Mouse (Mus musculus) lung, embryonic 14.5 days (tissue): ENCODE results near the gene Prickle2. TPM values are rescaled to one million over a fixed set of nuclear protein-coding genes. Genes with fewer than 3 reads are reported as not detected.

Source experiments
- ATAC-seq: fragments of 200-750 bp; cut with Nextera tagmentation; 2 replicates; pipeline ENCODE4 v1.8.0; 2017; ENCODE audit warnings: mild to moderate bottlenecking, moderate TSS enrichment, moderate library complexity; ENCODE audit not compliant: insufficient read depth
- DNase-seq: peaks from one replicate; pipeline ENCODE4 v3.0.0-alpha.2; 2015
- H3K27ac ChIP-seq: fragments of 300-500 bp; sonication (generic); 2 replicates; pipeline ENCODE4 v1.5.1; 2014; ENCODE audit warnings: low read depth, mild to moderate bottlenecking, moderate library complexity
- H3K27me3 ChIP-seq: fragments of 300-500 bp; sonication (generic); 2 replicates; pipeline ENCODE4 v1.6.1; 2014; ENCODE audit warnings: low read length, control low read depth; ENCODE audit not compliant: insufficient read depth
- H3K36me3 ChIP-seq: fragments of 300-500 bp; sonication (generic); 2 replicates; pipeline ENCODE4 v1.6.1; 2014; ENCODE audit warnings: control low read depth; ENCODE audit not compliant: insufficient read depth
- H3K4me1 ChIP-seq: fragments of 300-500 bp; sonication (generic); 2 replicates; pipeline ENCODE4 v1.6.1; 2014; ENCODE audit warnings: antibody characterized with exemption, control low read depth; ENCODE audit not compliant: insufficient read depth
- H3K4me2 ChIP-seq: fragments of 300-500 bp; sonication (generic); 2 replicates; pipeline ENCODE4 v1.6.1; 2014; ENCODE audit warnings: mild to moderate bottlenecking
- H3K4me3 ChIP-seq: fragments of 300-500 bp; sonication (generic); 2 replicates; pipeline ENCODE4 v1.5.1; 2014; ENCODE audit warnings: low read depth, low read length
- H3K9ac ChIP-seq: fragments of 300-500 bp; sonication (generic); 2 replicates; pipeline ENCODE4 v1.6.1; 2014
- H3K9me3 ChIP-seq: fragments of 300-500 bp; sonication (generic); 2 replicates; pipeline ENCODE4 v1.6.1; 2016; ENCODE audit warnings: low read depth, low read length, control low read depth
- CTCF ChIP-seq: IDR thresholded peaks from 2 replicates; pipeline ENCODE4 v1.5.1; 2016; ENCODE audit warnings: antibody characterized with exemption, low read depth
- WGBS: fragments of 180-500 bp; shearing (Covaris S2); extraction: QIAGEN DNeasy Blood & Tissue Kit; methylation state at CpG from one replicate; pipeline ENCODE4 v1.1.7; 2014; 5-methylcytosine and 5-hydroxymethylcytosine counted together
- polyA plus RNA-seq: library from polyadenylated mRNA; unstranded; fragments of >200 nt; fragmentation: Nextera tagmentation; extraction: Ambion mirVana; gene quantifications from 2 replicates; pipeline ENCODE4 v1.2.1, GENCODE M21; 2014

Gene Prickle2
- polyA plus RNA-seq, 1 experiment from 2014 or later, result 11.0 TPM

- no peak for ATAC-seq
- no peaks in the 10 kb centered on the region for H3K36me3 ChIP-seq
- no peaks in the 10 kb centered on the region for H3K27me3 ChIP-seq
- no peak for TF ChIP-seq CTCF
- WGBS, result 75% methylated on average over 3 of the region's 3 CpGs
- H3K9me3 ChIP-seq, result no peaks in the 10 kb centered on the region
- H3K27ac ChIP-seq, result no peak overlapping the region
- H3K9ac ChIP-seq, result no peak overlapping the region
- 0 out of 2 replicates have a peak, but pooled peaks cover 2% of the 10 kb centered on the region for H3K4me1 ChIP-seq
- no peak overlapping the region for H3K4me2 ChIP-seq
- no peak for DNase-seq
- no peak overlapping the region for H3K4me3 ChIP-seq
These were observed 199.7 kb downstream of the Prickle2 start for GRCm38 (mm10) chr6:92506276-92506675.

- 43% methylated on average over 4 of the region's 4 CpGs for WGBS
- ATAC-seq, result peak; percentile 28; the same call in 1 of the 2 replicates
- peak; percentile 51 for DNase-seq
These were observed 206.5 kb downstream of the Prickle2 start for GRCm38 (mm10) chr6:92499449-92499848.

GRCm38 (mm10) chr6:92498574-92498973 lies 207.4 kb downstream of the Prickle2 start:
- H3K4me2 ChIP-seq, result no peak overlapping the region
- peak; percentile 43 for DNase-seq
- WGBS, result 21% methylated on average over 6 of the region's 6 CpGs
- H3K9ac ChIP-seq, result no peak overlapping the region
- ATAC-seq, result peak; percentile 58; the same call in 1 of the 2 replicates
- H3K9me3 ChIP-seq, result no peaks in the 10 kb centered on the region
- no peak overlapping the region for H3K27ac ChIP-seq
- H3K27me3 ChIP-seq, result no peaks in the 10 kb centered on the region
- H3K36me3 ChIP-seq, result no peaks in the 10 kb centered on the region
- H3K4me3 ChIP-seq, result no peak overlapping the region
- TF ChIP-seq CTCF, result no peak
- peaks cover 10% of the 10 kb centered on the region; the same call in 1 of the 2 replicates for H3K4me1 ChIP-seq

More at GRCm38 (mm10) chr6:92499449-92499848, 206.5 kb downstream of the Prickle2 start:
- no peaks in the 10 kb centered on the region for H3K27me3 ChIP-seq
- no peaks in the 10 kb centered on the region for H3K9me3 ChIP-seq
- H3K27ac ChIP-seq, result no peak overlapping the region
- no peak overlapping the region for H3K9ac ChIP-seq
- TF ChIP-seq CTCF, result no peak
- peaks cover 10% of the 10 kb centered on the region; the same call in 1 of the 2 replicates for H3K4me1 ChIP-seq
- no peaks in the 10 kb centered on the region for H3K36me3 ChIP-seq
- H3K4me2 ChIP-seq, result no peak overlapping the region
- H3K4me3 ChIP-seq, result no peak overlapping the region

- Histone ChIP-seq H3K9ac (no peak overlapping the region), H3K4me1 (peaks cover 10% of the 10 kb centered on the region; the same call in 1 of the 2 replicates), H3K27ac (no peak overlapping the region), H3K4me3 (no peak overlapping the region), H3K4me2 (no peak overlapping the region), H3K36me3 (no peaks in the 10 kb centered on the region), H3K9me3 (no peaks in the 10 kb centered on the region), H3K27me3 (no peaks in the 10 kb centered on the region)
- TF ChIP-seq CTCF, result no peak
- 74% methylated on average over 4 of the region's 4 CpGs for WGBS
- DNase-seq (no peak), ATAC-seq (no peak)
These were observed 208.7 kb downstream of the Prickle2 start for GRCm38 (mm10) chr6:92497279-92497678.

GRCm38 (mm10) chr6:92495500-92495899 lies 210.5 kb downstream of the Prickle2 start:
- H3K36me3 ChIP-seq, result no peaks in the 10 kb centered on the region
- no peak overlapping the region for H3K4me2 ChIP-seq
- H3K9ac ChIP-seq, result no peak overlapping the region
- ATAC-seq (no peak), DNase-seq (no peak)
- H3K4me1 ChIP-seq, result peaks cover 10% of the 10 kb centered on the region; the same call in 1 of the 2 replicates
- H3K9me3 ChIP-seq, result no peaks in the 10 kb centered on the region
- H3K4me3 ChIP-seq, result no peak overlapping the region
- H3K27me3 ChIP-seq, result no peaks in the 10 kb centered on the region
- no peak overlapping the region for H3K27ac ChIP-seq
- no peak for TF ChIP-seq CTCF
- 72% methylated on average over 3 of the region's 3 CpGs for WGBS

- Histone ChIP-seq H3K27me3 (no peaks in the 10 kb centered on the region), H3K4me1 (no peaks in the 10 kb centered on the region; the same call in 1 of the 2 replicates), H3K4me2 (peak overlapping the region; percentile 72), H3K36me3 (no peaks in the 10 kb centered on the region), H3K4me3 (peak overlapping the region; percentile 42; the same call in 1 of the 2 replicates), H3K27ac (peak overlapping the region; percentile 93; the same call in 1 of the 2 replicates), H3K9me3 (no peaks in the 10 kb centered on the region), H3K9ac (no peak overlapping the region)
- TF ChIP-seq CTCF, result no peak
- DNase-seq (no peak), ATAC-seq (peak; percentile 22; the same call in 1 of the 2 replicates)
- whole genome bisulfite sequencing, result 12% methylated on average over 1 of the region's 1 CpGs
These were observed 224.3 kb downstream of the Prickle2 start for GRCm38 (mm10) chr6:92481690-92481956.

- no peaks in the 10 kb centered on the region for H3K36me3 ChIP-seq
- peak; percentile 90 for DNase-seq
- under 1% methylated on average over 21 of the region's 21 CpGs for WGBS
- H3K9me3 ChIP-seq, result no peaks in the 10 kb centered on the region
- peak overlapping the region; percentile 42 for H3K4me3 ChIP-seq
- H3K27me3 ChIP-seq, result no peaks in the 10 kb centered on the region
- TF ChIP-seq CTCF, result no peak
- peak overlapping the region; percentile 59 for H3K9ac ChIP-seq
- peak overlapping the region; percentile 93 for H3K27ac ChIP-seq
- no peaks in the 10 kb centered on the region; the same call in 1 of the 2 replicates for H3K4me1 ChIP-seq
- peak overlapping the region; percentile 72 for H3K4me2 ChIP-seq
- ATAC-seq, result peak; percentile 90
These were observed 224.8 kb downstream of the Prickle2 start for GRCm38 (mm10) chr6:92480941-92481689.
